Mouse (Mus musculus): Measurements from ENCODE around the gene Gzmd. TPM values are rescaled to one million over a fixed set of nuclear protein-coding genes. Genes with fewer than 3 reads are reported as not detected.
"Not testable (repeated sequence)": the region's sequence is repeated elsewhere in the genome, so short reads cannot be mapped to it uniquely, and the experiment has no call there.

Gzmd gene
- total RNA-seq (2017), result not detected in 3 replicates

DNA sequence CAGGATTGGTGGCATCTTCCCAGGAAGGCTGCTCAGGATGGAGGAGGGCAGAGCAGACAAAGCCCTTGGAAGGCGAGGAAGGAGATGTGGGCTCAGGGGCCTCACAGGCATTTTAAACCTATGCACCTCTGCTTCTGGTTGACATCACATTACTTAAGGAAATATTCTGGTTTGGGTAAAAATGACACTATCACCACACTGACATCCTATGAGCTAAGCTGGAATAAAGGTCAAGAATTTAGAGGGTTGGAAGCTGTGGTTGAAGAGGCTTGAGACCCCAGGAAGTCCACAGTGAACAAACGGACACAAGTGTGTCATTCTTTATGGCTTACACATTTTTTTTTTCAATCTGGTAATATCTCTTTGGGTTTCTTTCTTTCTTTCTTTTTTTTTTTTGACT, at the start of gene Gzmd:
TSS of gene Gzmd (minus strand) at position 101 of the 400 bp plus-strand sequence.
- ATAC-seq (replicated peaks; ENCODE audit: insufficient number of reproducible peaks, low FRiP score, low TSS enrichment, poor library complexity, severe bottlenecking), result not testable (repeated sequence)

DNA sequence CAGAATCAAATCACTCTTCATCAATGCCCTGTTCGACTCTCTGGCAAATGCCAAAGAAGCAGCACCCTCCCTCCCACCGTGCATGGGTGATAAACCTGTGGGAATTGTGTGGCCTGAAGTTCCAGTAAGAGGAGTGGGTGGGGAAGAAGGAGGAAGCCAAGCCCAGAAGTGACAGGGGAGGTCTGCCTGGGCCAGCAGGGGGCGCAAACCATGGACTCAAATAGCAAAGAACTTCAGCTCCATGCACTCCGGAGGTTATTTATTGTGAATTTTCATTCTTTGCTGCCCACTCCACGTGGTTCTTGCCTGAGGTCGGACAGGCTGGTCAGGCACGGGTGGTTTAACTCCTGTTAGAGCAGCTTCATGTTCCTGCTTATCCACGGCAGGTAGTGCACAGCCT, 45.2 kb upstream of the Gzmd start:
- ATAC-seq (replicated peaks; ENCODE audit: insufficient number of reproducible peaks, low FRiP score, low TSS enrichment, poor library complexity, severe bottlenecking), result not testable (repeated sequence)

DNA sequence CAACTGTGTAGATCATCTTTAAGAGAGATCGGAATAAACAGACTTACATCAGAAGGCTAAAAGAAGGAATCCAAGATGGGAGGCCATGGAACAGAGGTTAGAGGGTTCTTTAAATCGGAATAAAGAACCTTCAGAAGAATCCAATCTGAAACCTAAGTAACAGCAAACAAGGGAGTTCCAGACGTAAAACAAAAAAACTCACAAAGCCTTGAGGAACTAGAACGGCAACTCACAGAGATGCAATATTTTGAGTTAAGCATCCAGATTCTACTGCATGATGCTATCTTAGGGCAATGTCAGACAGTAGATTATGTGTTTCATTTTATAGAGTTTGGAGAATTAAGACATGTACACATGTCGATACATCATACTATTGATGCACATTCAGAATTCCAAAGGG, 42.1 kb upstream of the Gzmd start, which contains the start of gene Gzmn:
TSS of gene Gzmn (minus strand) at position 101 of the 400 bp plus-strand sequence.
- ATAC-seq (replicated peaks; ENCODE audit: insufficient number of reproducible peaks, low FRiP score, low TSS enrichment, poor library complexity, severe bottlenecking), result no peak

DNA sequence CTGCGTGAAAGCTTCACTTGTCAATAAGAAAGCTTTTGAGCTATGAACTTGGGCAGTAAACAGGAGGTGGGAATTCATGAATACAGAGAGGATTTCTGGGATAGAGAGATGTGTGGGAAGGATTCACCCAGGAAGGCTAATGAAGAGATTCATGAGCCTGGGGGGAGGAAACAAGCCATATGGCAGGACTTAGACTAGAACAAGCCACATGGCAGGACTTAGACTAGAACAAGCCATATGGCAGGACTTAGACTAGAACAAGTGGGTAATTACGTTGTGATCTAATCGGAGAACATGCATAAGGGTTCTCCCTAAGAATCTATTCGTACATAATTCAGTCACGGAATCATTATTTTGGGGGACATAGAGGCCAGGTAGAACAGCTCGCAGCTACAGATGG, 41.0 kb upstream of the Gzmd start:
- no peak for ATAC-seq (replicated peaks; ENCODE audit: insufficient number of reproducible peaks, low FRiP score, low TSS enrichment, poor library complexity, severe bottlenecking)

DNA sequence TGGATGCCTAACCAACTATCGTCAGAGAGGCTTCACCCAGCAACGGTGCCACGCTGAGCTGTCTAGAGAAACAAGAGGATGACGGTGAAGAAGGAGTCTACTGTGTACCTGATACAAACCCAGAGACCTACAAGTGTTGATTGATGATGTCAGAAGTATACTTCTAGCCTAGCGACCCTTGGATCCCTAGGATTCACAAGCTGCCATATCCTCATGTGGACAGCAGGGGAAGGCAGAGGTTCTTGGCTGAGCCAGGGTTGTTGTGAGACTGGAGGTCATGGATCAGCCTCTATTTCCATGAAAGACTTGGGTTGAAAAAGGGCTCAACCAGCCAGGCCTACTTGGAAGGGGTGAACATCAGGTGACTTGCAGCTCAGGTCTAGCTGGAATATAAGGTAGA, 40.3 kb upstream of the Gzmd start:
- no peak for ATAC-seq (replicated peaks; ENCODE audit: insufficient number of reproducible peaks, low FRiP score, low TSS enrichment, poor library complexity, severe bottlenecking)

GRCm38 (mm10) chr14:56168009-56168408, 35.6 kb upstream of the Gzmd start:
- no peak for ATAC-seq (replicated peaks; ENCODE audit: insufficient number of reproducible peaks, low FRiP score, low TSS enrichment, poor library complexity, severe bottlenecking)

GRCm38 (mm10) chr14:56162109-56162508, 29.7 kb upstream of the Gzmd start:
- no peak for ATAC-seq (replicated peaks; ENCODE audit: insufficient number of reproducible peaks, low FRiP score, low TSS enrichment, poor library complexity, severe bottlenecking)

DNA sequence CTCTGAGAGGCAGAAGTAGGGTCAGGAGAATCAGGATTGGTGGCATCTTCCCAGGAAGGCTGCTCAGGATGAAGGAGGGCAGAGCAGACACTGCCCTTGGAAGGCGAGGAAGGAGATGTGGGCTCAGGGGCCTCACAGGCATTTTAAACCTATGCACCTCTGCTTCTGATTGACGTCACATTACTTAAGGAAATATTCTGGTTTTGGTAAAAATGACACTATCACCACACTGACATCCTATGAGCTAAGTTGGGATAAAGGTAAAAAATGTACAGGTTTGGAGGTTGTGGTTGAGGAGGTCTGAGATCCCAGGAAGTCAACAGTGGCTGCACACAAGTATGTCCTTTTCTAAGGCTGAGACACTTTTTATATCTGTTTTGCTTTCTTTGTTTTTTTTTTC, 27.1 kb upstream of the Gzmd start, which contains the start of gene Gzmg:
TSS of gene Gzmg (minus strand) at position 101 of the 400 bp plus-strand sequence.
- ATAC-seq (replicated peaks; ENCODE audit: insufficient number of reproducible peaks, low FRiP score, low TSS enrichment, poor library complexity, severe bottlenecking), result not testable (repeated sequence)

GRCm38 (mm10) chr14:56155340-56155739, 22.9 kb upstream of the Gzmd start:
- no peak for ATAC-seq (replicated peaks; ENCODE audit: insufficient number of reproducible peaks, low FRiP score, low TSS enrichment, poor library complexity, severe bottlenecking)

DNA sequence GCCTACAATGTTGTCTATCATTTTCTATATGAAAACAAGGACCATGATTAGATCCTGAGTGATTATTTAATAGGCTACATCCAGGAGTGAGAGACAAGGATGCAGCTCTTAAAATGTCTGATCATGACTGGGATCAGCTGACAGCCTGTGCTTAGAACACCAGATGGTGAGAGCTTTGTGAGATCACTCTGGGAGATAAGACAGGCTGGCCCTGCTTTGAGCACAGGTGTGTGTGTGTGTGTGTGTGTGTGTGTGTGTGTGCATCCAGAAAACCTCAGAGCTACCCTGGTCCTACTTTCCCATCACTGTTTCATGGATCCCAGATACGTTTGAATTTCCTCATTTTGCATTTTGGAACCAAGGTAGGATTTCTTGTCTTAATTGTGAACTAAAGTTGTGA, 1.3 kb upstream of the Gzmd start:
- not testable (repeated sequence) for ATAC-seq (replicated peaks; ENCODE audit: insufficient number of reproducible peaks, low FRiP score, low TSS enrichment, poor library complexity, severe bottlenecking)

GRCm38 (mm10) chr14:56128341-56128740, 4.1 kb downstream of the Gzmd start:
- no peak for ATAC-seq (replicated peaks; ENCODE audit: insufficient number of reproducible peaks, low FRiP score, low TSS enrichment, poor library complexity, severe bottlenecking)

- ATAC-seq (replicated peaks; ENCODE audit: insufficient number of reproducible peaks, low FRiP score, low TSS enrichment, poor library complexity, severe bottlenecking), result no peak
Measured at GRCm38 (mm10) chr14:56123516-56123915, 8.9 kb downstream of the Gzmd start.

GRCm38 (mm10) chr14:56120525-56120924, 11.9 kb downstream of the Gzmd start, which contains the start of gene Gzme:
Gzme (minus strand) TSS chr14:56120625.
- ATAC-seq (replicated peaks; ENCODE audit: insufficient number of reproducible peaks, low FRiP score, low TSS enrichment, poor library complexity, severe bottlenecking), result no peak

GRCm38 (mm10) chr14:56115531-56116310, 16.7 kb downstream of the Gzmd start:
- not testable (repeated sequence) for ATAC-seq (replicated peaks; ENCODE audit: insufficient number of reproducible peaks, low FRiP score, low TSS enrichment, poor library complexity, severe bottlenecking)

DNA sequence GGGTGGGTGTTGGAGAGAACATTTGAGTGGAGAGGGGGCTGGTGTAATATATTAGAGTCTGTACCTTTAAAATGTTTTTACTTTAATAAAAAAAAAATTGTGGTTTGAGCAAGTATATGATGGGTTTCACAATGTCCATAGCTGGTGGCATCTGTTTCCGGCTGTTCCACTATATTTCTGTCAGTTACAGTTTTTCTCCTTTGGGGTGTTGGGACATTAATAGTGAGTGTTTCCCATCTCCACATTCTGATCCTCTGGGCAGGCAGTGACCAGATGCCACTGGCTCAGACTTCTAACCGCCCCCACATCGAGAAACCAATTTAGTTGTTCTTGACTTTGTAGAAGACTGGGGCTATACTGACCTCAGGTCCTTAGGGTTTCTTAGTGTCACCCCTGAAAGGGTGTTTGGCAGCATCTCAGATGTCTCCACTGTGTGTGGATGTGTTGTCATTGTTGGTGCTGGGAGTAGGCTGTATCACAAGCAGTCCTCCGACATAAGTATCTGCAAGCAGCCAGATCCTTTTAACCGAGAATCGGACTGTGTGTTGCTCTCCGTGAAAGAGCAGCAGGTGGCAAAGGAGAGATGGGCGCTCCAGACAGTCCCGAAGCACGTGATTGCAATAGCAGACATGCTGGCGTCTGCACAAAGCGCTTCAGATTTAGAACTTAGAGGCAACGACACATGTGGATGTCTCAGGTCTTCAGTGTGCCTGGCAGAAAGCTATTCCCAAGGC, 26.8 kb downstream of the Gzmd start:
- ATAC-seq (replicated peaks; ENCODE audit: insufficient number of reproducible peaks, low FRiP score, low TSS enrichment, poor library complexity, severe bottlenecking), result no peak

- ATAC-seq (replicated peaks; ENCODE audit: insufficient number of reproducible peaks, low FRiP score, low TSS enrichment, poor library complexity, severe bottlenecking), result no peak
Measured at GRCm38 (mm10) chr14:56105016-56105415, 27.4 kb downstream of the Gzmd start.

- no peak for ATAC-seq (replicated peaks; ENCODE audit: insufficient number of reproducible peaks, low FRiP score, low TSS enrichment, poor library complexity, severe bottlenecking)
Measured at GRCm38 (mm10) chr14:56103452-56103851, 29.0 kb downstream of the Gzmd start.

DNA sequence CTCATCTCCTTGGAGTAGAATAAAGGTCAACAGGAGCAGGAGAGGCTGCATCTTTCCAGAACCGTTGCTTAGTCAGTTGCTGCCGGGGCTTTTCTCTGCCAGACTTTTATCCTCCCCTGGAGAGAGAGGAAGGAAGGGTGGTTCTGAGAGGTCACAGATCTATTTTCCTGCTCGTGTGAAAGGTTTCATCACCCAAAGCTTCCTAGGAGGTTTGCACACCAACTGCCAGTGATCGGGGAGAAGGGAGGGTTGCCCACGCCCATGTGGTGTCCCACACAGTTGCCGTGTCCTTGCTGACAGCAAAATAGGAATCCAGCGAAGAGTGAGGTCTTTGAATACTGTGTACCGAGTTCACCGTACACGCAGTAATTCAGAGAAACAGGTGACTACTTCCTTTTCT, 30.0 kb downstream of the Gzmd start, which contains the start of gene Ctsg:
TSS of gene Ctsg (minus strand) at position 189 of the 400 bp plus-strand sequence.
- ATAC-seq (replicated peaks; ENCODE audit: insufficient number of reproducible peaks, low FRiP score, low TSS enrichment, poor library complexity, severe bottlenecking), result no peak

GRCm38 (mm10) chr14:56098940-56099339, 33.5 kb downstream of the Gzmd start:
- ATAC-seq (replicated peaks; ENCODE audit: insufficient number of reproducible peaks, low FRiP score, low TSS enrichment, poor library complexity, severe bottlenecking), result no peak

- ATAC-seq (replicated peaks; ENCODE audit: insufficient number of reproducible peaks, low FRiP score, low TSS enrichment, poor library complexity, severe bottlenecking), result no peak
Measured at GRCm38 (mm10) chr14:56097597-56097996, 34.8 kb downstream of the Gzmd start.
